Mouse (Mus musculus) heart, postnatal 0 days (tissue): ENCODE measurements around the gene Hspa1l.

Experiments
- CTCF ChIP-seq: IDR thresholded peaks from 2 replicates; pipeline ENCODE4 v1.5.1; 2016; ENCODE audit warnings: antibody characterized with exemption, control low read depth, low read depth
- EP300 ChIP-seq: IDR thresholded peaks from 2 replicates; pipeline ENCODE4 v1.6.1; 2016; ENCODE audit warnings: antibody characterized with exemption, low read depth

GRCm38 (mm10) chr17:34941344-34942041 lies 31.0 kb upstream of the Hspa1l start:
- no peak for TF ChIP-seq CTCF
- TF ChIP-seq EP300: no peak
